Mouse (Mus musculus): Measurements from ENCODE around the gene Ccdc85c. TPM values are rescaled to one million over a fixed set of nuclear protein-coding genes. Genes with fewer than 3 reads are reported as not detected.

Ccdc85c gene
- total and polyA plus RNA-seq, 3 experiments = 27.1 to 43.9 (median 39.2) TPM

DNA sequence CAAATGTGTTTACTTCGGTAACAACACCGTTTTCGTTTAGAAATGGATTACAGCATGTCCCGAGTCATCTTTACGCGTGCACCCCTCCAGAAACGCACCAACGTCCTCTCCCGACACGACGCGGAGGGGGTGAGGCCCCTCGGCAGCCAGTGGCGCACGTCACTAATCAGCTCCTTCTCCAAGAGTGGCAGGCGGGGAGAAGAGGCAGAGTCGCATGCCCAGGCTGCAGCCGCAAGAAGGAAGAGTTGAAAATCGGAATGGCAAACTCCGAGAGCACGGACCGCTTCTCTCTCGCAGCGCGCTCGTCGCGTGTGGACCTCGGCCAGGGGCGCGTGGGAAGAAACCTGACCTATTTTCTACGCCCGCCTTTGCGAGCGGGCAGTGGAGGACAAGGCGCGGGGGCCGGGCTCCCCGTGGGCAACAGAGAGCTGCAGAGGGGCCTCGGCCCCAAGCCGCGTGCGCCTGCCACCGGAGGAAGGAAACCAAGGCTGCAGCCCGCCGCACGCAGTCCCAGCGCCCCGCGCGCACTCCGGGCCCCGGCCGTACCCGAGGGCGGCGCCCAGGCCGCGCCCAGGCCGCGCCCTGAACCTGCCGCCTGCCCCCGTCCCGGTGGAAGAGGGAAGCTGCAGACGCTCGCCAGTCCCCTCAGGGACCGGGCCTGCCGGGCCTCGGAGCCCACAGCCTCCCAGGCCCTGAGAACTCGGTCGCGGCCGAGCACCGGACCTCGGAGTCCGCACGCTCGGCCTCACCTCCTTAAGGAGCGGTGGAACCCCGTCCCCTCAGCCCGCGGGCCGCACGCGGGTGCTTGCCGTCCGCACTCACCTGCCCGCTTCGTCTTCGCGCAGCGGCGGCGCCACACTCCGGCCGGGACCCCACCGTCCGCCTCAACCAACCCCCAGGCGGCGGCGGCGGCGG, 96.6 kb downstream of the Ccdc85c start:
- DNase-seq = peak; percentile 67 to 71
- Histone ChIP-seq H3K27ac (peak overlapping the region; percentile 95), H3K4me1 (ENCODE audit: control insufficient read depth, insufficient read depth, low read length) (peaks cover 17% of the 10 kb centered on the region), H3K9ac (ENCODE audit: low read depth, low read length) (peak overlapping the region; percentile 98), H3K36me3 (ENCODE audit: control insufficient read depth, insufficient read depth, low read length) (peaks cover 24% of the 10 kb centered on the region), H3K4me3 (peak overlapping the region; percentile 86), H3K27me3 (ENCODE audit: control insufficient read depth, insufficient read depth, low read length) (no peaks in the 10 kb centered on the region), H3K79me2 (replicated peaks; ENCODE audit: control insufficient read depth, insufficient read depth, low read length) (peaks cover 9% of the 10 kb centered on the region)
- WGBS = under 1% methylated on average over 95 of the region's 103 CpGs
- intact Hi-C loops (cut with DNase I) = no loop called here
- no peak for TF ChIP-seq POLR2A (IDR thresholded peaks at IDR 0.05; ENCODE audit: insufficient read depth, low read depth, low read length)
- TF ChIP-seq CTCF (IDR thresholded peaks at IDR 0.05) = 0 out of 2 replicates have a peak, but pooled peaks have one; percentile 12

DNA sequence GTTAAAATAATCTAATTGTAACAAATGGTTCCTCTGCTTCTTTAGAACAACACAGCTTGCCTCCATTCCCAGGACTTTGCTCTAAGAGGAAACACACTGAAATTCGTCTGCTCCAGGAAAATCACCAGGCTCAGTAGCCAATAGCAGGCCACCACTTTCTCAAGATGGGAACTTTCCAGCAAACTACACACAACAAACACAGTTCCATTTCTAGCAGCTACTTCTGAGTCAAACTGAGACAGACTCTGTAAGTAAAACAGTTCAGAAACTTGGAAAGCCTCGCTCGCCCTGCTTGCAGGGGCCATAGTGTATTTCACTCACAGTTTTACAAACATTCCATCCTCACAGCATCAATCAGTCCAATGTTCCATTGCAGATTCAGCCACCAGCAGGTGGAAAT, 98.9 kb downstream of the Ccdc85c start:
- no peaks in the 10 kb centered on the region for H3K27me3 ChIP-seq (ENCODE audit: control insufficient read depth, insufficient read depth, low read length)
- no peak overlapping the region; the same call in 1 of the 2 replicates for H3K27ac ChIP-seq
- no peak overlapping the region for H3K4me3 ChIP-seq
- TF ChIP-seq EP300 (IDR thresholded peaks at IDR 0.05; ENCODE audit: insufficient read depth, low read depth, low read length) = no peak
- no peak for TF ChIP-seq POLR2A (IDR thresholded peaks at IDR 0.05; ENCODE audit: insufficient read depth, low read depth, low read length)
- TF ChIP-seq CTCF (IDR thresholded peaks at IDR 0.05) = no peak
- peaks cover 18% of the 10 kb centered on the region for H3K79me2 ChIP-seq (replicated peaks; ENCODE audit: control insufficient read depth, insufficient read depth, low read length)
- peaks cover 28% of the 10 kb centered on the region for H3K36me3 ChIP-seq (ENCODE audit: control insufficient read depth, insufficient read depth, low read length)
- H3K4me1 ChIP-seq (ENCODE audit: control insufficient read depth, insufficient read depth, low read length) = peaks cover 29% of the 10 kb centered on the region
- no peak for DNase-seq
- intact Hi-C loops (cut with DNase I) = no loop called here
- H3K9ac ChIP-seq (ENCODE audit: low read depth, low read length) = no peak overlapping the region; the same call in 1 of the 2 replicates
- 52% methylated on average over 3 of the region's 3 CpGs for WGBS

DNA sequence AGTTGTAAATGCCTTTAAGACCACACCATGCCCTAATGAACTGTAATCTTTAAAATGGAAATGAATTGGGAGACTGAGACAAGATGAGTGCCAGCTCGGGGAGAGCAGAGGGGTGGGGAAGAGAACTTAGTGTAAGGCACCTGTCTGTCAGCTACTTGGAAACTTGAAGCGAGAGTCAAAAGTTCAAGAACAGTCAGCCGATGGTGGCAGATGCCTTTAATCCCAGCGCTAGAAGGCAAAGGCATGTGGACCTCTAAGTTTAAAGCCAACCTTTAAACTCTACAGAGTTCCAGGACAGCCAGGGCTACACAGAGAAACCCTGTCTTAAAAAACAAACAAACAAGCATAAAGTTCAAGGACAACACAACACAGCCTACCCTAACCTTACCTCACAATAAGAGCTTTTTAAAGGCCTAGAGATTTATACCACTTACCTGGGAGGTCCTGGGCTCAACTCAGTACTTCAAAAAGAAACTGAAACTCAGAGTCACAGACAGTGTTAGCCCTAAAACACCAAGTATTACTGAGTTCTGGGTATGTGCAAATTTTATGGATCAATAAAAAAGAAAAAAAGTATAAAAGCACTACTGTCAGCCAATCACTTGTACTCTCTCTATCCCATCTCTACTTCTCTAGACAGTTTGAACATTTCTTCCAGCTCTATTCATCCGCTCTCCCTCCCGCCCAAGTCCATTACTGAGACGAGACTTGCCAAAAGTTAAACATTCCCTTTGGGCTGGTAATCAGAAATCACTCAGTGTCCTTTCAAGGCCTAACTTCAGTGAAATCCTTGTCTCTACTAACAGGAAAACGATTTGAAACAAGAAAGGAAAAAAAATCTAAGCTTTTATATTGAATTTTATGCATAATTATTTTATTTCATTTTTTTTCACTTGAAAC, 100.4 kb downstream of the Ccdc85c start:
- H3K4me1 ChIP-seq (ENCODE audit: control insufficient read depth, insufficient read depth, low read length) = peaks cover 28% of the 10 kb centered on the region
- intact Hi-C loops (cut with DNase I) = no loop called here
- TF ChIP-seq CTCF (IDR thresholded peaks at IDR 0.05) (no peak), EP300 (IDR thresholded peaks at IDR 0.05; ENCODE audit: insufficient read depth, low read depth, low read length) (no peak)

DNA sequence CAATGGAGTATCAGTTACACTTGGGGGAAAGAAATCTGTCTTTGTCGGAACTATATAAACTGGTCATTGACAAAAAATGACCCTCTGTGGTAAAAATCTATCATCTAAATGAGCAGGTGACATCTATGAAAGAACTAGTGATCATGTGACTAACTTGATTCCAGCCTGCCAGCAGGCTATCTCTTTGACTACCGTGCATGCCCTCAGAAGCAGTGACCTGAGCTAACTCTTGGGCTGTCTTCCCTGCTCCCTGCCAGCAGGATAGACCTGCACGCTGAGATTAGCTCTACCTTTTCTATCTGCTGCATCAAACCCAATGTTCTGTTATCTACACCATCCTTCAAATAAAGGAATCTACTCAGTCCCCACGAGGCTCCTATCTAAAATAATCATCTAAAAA, 102.6 kb downstream of the Ccdc85c start:
- no peak overlapping the region for H3K9ac ChIP-seq (ENCODE audit: low read depth, low read length)
- H3K36me3 ChIP-seq (ENCODE audit: control insufficient read depth, insufficient read depth, low read length) = peaks cover 28% of the 10 kb centered on the region
- peaks cover 35% of the 10 kb centered on the region for H3K4me1 ChIP-seq (ENCODE audit: control insufficient read depth, insufficient read depth, low read length)
- 40% methylated on average over 4 of the region's 4 CpGs for WGBS
- intact Hi-C loops (cut with DNase I) = no loop called here
- no peaks in the 10 kb centered on the region for H3K27me3 ChIP-seq (ENCODE audit: control insufficient read depth, insufficient read depth, low read length)
- no peak overlapping the region for H3K27ac ChIP-seq
- H3K79me2 ChIP-seq (replicated peaks; ENCODE audit: control insufficient read depth, insufficient read depth, low read length) = peaks cover 18% of the 10 kb centered on the region
- TF ChIP-seq CTCF (IDR thresholded peaks at IDR 0.05) (no peak), POLR2A (IDR thresholded peaks at IDR 0.05; ENCODE audit: insufficient read depth, low read depth, low read length) (no peak), EP300 (IDR thresholded peaks at IDR 0.05; ENCODE audit: insufficient read depth, low read depth, low read length) (no peak)
- DNase-seq = no peak
- H3K4me3 ChIP-seq = no peak overlapping the region

More for the DNA sequence above, 100.4 kb downstream of the Ccdc85c start:
- no peak overlapping the region for H3K27ac ChIP-seq
- no peak overlapping the region for H3K4me3 ChIP-seq
- H3K79me2 ChIP-seq (replicated peaks; ENCODE audit: control insufficient read depth, insufficient read depth, low read length) = peaks cover 16% of the 10 kb centered on the region
- 66% methylated on average over 8 of the region's 8 CpGs for WGBS
- no peaks in the 10 kb centered on the region for H3K27me3 ChIP-seq (ENCODE audit: control insufficient read depth, insufficient read depth, low read length)
- no peak overlapping the region for H3K9ac ChIP-seq (ENCODE audit: low read depth, low read length)
- H3K36me3 ChIP-seq (ENCODE audit: control insufficient read depth, insufficient read depth, low read length) = peaks cover 25% of the 10 kb centered on the region
- no peak for DNase-seq

DNA sequence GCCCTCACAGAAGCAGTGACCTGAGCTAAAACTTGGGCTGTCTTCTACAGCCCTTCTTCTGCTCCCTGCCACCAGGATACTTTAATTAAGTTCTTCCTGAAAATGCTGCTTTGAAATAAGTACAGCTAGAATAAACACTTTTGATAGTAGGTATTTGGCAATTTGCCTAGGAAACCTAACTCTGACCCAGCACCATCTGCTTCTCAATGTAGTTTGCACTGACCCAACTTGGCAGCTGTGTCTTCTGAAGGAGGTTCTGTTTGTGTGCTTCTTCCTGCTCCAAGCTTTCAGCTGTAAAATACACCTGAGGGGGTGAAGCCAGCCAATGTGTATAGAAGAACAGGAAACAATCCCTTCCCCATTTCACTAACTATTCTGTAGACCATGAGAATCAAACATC, 103.9 kb downstream of the Ccdc85c start:
- peaks cover 16% of the 10 kb centered on the region for H3K79me2 ChIP-seq (replicated peaks; ENCODE audit: control insufficient read depth, insufficient read depth, low read length)
- H3K27ac ChIP-seq = no peak overlapping the region
- peaks cover 18% of the 10 kb centered on the region for H3K36me3 ChIP-seq (ENCODE audit: control insufficient read depth, insufficient read depth, low read length)
- TF ChIP-seq EP300 (IDR thresholded peaks at IDR 0.05; ENCODE audit: insufficient read depth, low read depth, low read length) (no peak), POLR2A (IDR thresholded peaks at IDR 0.05; ENCODE audit: insufficient read depth, low read depth, low read length) (no peak)
- H3K4me3 ChIP-seq = no peak overlapping the region
- intact Hi-C loops (cut with DNase I) = no loop called here
- peaks cover 33% of the 10 kb centered on the region for H3K4me1 ChIP-seq (ENCODE audit: control insufficient read depth, insufficient read depth, low read length)
- no peak overlapping the region for H3K9ac ChIP-seq (ENCODE audit: low read depth, low read length)
- no peak for DNase-seq
- no peaks in the 10 kb centered on the region for H3K27me3 ChIP-seq (ENCODE audit: control insufficient read depth, insufficient read depth, low read length)

Data from heart, adult 2 months (tissue).